9 mouse cellular contexts compared by ENCODE assay signal in the genomic region with DNA sequence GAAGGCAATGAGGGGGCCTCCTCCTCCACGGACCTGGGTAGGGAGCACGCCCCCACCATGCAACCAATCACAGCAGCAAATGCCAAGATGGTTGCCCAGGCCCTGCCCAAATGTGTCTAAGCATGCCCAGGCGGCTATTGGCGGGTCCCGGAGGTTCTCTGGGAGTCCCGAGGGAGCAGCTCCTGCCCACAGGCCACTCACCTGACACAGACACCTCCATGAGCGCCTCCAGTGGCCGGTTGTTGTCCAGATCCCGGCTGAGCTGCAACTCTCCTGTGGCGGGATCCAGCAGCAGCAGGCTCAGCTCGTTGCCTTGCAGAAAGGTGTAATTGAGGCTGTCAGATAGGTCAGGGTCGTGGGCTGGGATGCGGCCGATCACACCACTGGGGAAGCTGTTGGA. TPM values are rescaled to one million over a fixed set of nuclear protein-coding genes. Genes with fewer than 3 reads are reported as not detected.
DNase-seq lines count a peak whose midpoint lies in the region; ATAC-seq and TF ChIP-seq lines count a peak whose summit lies in the region.
"Had no signal": no experiment of that assay in that cellular context is flagged by ENCODE, and none has a peak within 500 bp of the region (broad histone marks: within the 10 kb centered on the region; RNA-seq: fewer than 3 reads in every experiment).

No protein-coding gene starts in this region.

- no peak for TF ChIP-seq POLR2A in lung, adult 2 months (IDR thresholded peaks at IDR 0.05; ENCODE audit: borderline replicate concordance, extremely low read depth, low read depth, low read length)

- WGBS in lung, adult 2 months = 63% methylated on average over 14 of the region's 14 CpGs
- WGBS in embryonic facial prominence, embryonic 13.5 days = 70% methylated on average over 14 of the region's 14 CpGs
- 69% methylated on average over 13 of the region's 14 CpGs for WGBS in hindbrain, embryonic 12.5 days
- 70% methylated on average over 14 of the region's 14 CpGs for WGBS in neural tube, embryonic 12.5 days

- H3K9me3 ChIP-seq in embryonic facial prominence, embryonic 13.5 days = peaks cover 19% of the 10 kb centered on the region
- peaks cover 23% of the 10 kb centered on the region for H3K9me3 ChIP-seq in hindbrain, embryonic 12.5 days (replicated peaks)
- H3K9me3 ChIP-seq in neural tube, embryonic 12.5 days = peaks cover 17% of the 10 kb centered on the region

- H3K4me2 ChIP-seq in embryonic facial prominence, embryonic 13.5 days = peak overlapping the region; percentile 46
- H3K4me2 ChIP-seq in hindbrain, embryonic 12.5 days (replicated peaks) = peak overlapping the region; percentile 31; the same call in 1 of the 2 replicates
- H3K4me2 ChIP-seq in neural tube, embryonic 12.5 days (replicated peaks) = peak overlapping the region; percentile 49

- H3K4me3 ChIP-seq in lung, adult 2 months (replicated peaks; ENCODE audit: extremely low read depth, low read depth, low read length) = no peak overlapping the region
- peak overlapping the region; percentile 1 for H3K4me3 ChIP-seq in embryonic facial prominence, embryonic 13.5 days
- H3K4me3 ChIP-seq in hindbrain, embryonic 12.5 days = no peak overlapping the region
- no peak overlapping the region for H3K4me3 ChIP-seq in neural tube, embryonic 12.5 days

- H3K27me3 ChIP-seq in embryonic facial prominence, embryonic 13.5 days = peaks cover 40% of the 10 kb centered on the region
- H3K27me3 ChIP-seq in hindbrain, embryonic 12.5 days = peaks cover 28% of the 10 kb centered on the region
- H3K27me3 ChIP-seq in neural tube, embryonic 12.5 days (replicated peaks) = peaks cover 28% of the 10 kb centered on the region

- DNase-seq in lung, adult 2 months = no peak
- DNase-seq in lung, postnatal 25 days (ENCODE audit: low spot score) = no peak
- DNase-seq in T-cell, adult 2 months (ENCODE audit: low spot score) = no peak
- DNase-seq in thymus, adult 18-20 months = no peak
- DNase-seq in right cerebral cortex, adult 18-20 months = no peak
- DNase-seq: cerebellum, postnatal 14 days had no signal

- no peak overlapping the region for H3K9ac ChIP-seq in embryonic facial prominence, embryonic 13.5 days
- no peak overlapping the region for H3K9ac ChIP-seq in hindbrain, embryonic 12.5 days
- no peak overlapping the region for H3K9ac ChIP-seq in neural tube, embryonic 12.5 days

- H3K36me3 ChIP-seq in embryonic facial prominence, embryonic 13.5 days = peaks cover 26% of the 10 kb centered on the region
- H3K36me3 ChIP-seq in hindbrain, embryonic 12.5 days = peaks cover 18% of the 10 kb centered on the region
- peaks cover 27% of the 10 kb centered on the region for H3K36me3 ChIP-seq in neural tube, embryonic 12.5 days

- H3K4me1 ChIP-seq in lung, adult 2 months (ENCODE audit: control insufficient read depth, insufficient read depth, low read length) = peaks cover 2% of the 10 kb centered on the region; the same call in 1 of the 2 replicates
- H3K4me1 ChIP-seq in embryonic facial prominence, embryonic 13.5 days = peaks cover 36% of the 10 kb centered on the region
- H3K4me1 ChIP-seq in hindbrain, embryonic 12.5 days = peaks cover 46% of the 10 kb centered on the region
- peaks cover 53% of the 10 kb centered on the region for H3K4me1 ChIP-seq in neural tube, embryonic 12.5 days

- ATAC-seq in embryonic facial prominence, embryonic 13.5 days (ENCODE audit: insufficient number of reproducible peaks, insufficient read depth, low FRiP score, low TSS enrichment, low read depth) = no peak
- no peak for ATAC-seq in hindbrain, embryonic 12.5 days (ENCODE audit: low FRiP score)
- ATAC-seq in neural tube, embryonic 12.5 days (ENCODE audit: low FRiP score, low read depth) = no peak

- TF ChIP-seq CTCF in lung, adult 2 months (IDR thresholded peaks at IDR 0.05; ENCODE audit: insufficient read depth, low read length) = 0 out of 2 replicates have a peak, but pooled peaks have one; percentile 1

- no peak overlapping the region for H3K27ac ChIP-seq in embryonic facial prominence, embryonic 13.5 days
- H3K27ac ChIP-seq in hindbrain, embryonic 12.5 days = no peak overlapping the region
- H3K27ac ChIP-seq in neural tube, embryonic 12.5 days = no peak overlapping the region

RNA-seq across cellular contexts. Expression of a gene that starts 3.6 kb away (rescaled TPM):
- polyA plus RNA-seq in lung, adult 2 months (2012; rRNA removed) = 16.0 and 16.2 TPM in 2 replicates
- polyA plus RNA-seq in embryonic facial prominence, embryonic 13.5 days (2015; fragmentation: Nextera tagmentation; extraction: Ambion mirVana) = 2.9 and 3.1 TPM in 2 replicates
- polyA plus RNA-seq in hindbrain, embryonic 12.5 days (2016; fragmentation: Nextera tagmentation; extraction: Ambion mirVana) = 3.4 and 4.3 TPM in 2 replicates
- 3.6 TPM in 2 replicates for polyA plus RNA-seq in neural tube, embryonic 12.5 days (2016; fragmentation: Nextera tagmentation; extraction: Ambion mirVana)

RNA-seq across cellular contexts. Expression of a gene that starts 27.5 kb away (rescaled TPM):
- polyA plus RNA-seq in lung, adult 2 months (2012; rRNA removed) = 21.5 and 24.4 TPM in 2 replicates
- 14.6 and 16.6 TPM in 2 replicates for polyA plus RNA-seq in embryonic facial prominence, embryonic 13.5 days (2015; fragmentation: Nextera tagmentation; extraction: Ambion mirVana)
- polyA plus RNA-seq in hindbrain, embryonic 12.5 days (2016; fragmentation: Nextera tagmentation; extraction: Ambion mirVana) = 32.5 and 35.2 TPM in 2 replicates
- polyA plus RNA-seq in neural tube, embryonic 12.5 days (2016; fragmentation: Nextera tagmentation; extraction: Ambion mirVana) = 29.9 and 33.3 TPM in 2 replicates
